Mouse (Mus musculus) thymus, adult 2 months (tissue): ENCODE results near the gene Bcl11b. TPM values are rescaled to one million over a fixed set of nuclear protein-coding genes. Genes with fewer than 3 reads are reported as not detected.

Experiments used
- DNase-seq: peaks from one replicate; pipeline ENCODE4 v3.0.0; 2021
- H3K27ac ChIP-seq: fragments of 200-500 bp; 2 replicates; pipeline ENCODE4 v1.5.1; 2012; ENCODE audit warnings: low read length, control low read depth; ENCODE audit not compliant: control insufficient read depth, insufficient read depth
- H3K27me3 ChIP-seq: fragments of 200-500 bp; 2 replicates; pipeline ENCODE4 v1.6.1; 2012; ENCODE audit warnings: mild to moderate bottlenecking, low read length, moderate library complexity, mixed read lengths; ENCODE audit not compliant: control insufficient read depth, insufficient read depth
- H3K36me3 ChIP-seq: fragments of 200-500 bp; 2 replicates; pipeline ENCODE4 v1.6.1; 2012; ENCODE audit warnings: mild to moderate bottlenecking, low read length, moderate library complexity; ENCODE audit not compliant: control insufficient read depth, insufficient read depth
- H3K4me1 ChIP-seq: fragments of 200-500 bp; replicated peaks from 2 replicates; pipeline ENCODE4 v1.6.1; 2012; ENCODE audit warnings: low read length; ENCODE audit not compliant: control insufficient read depth, insufficient read depth
- H3K4me3 ChIP-seq: fragments of 200-500 bp; 2 replicates; pipeline ENCODE4 v1.5.1; 2012; ENCODE audit warnings: mild to moderate bottlenecking, low read length, control low read depth, moderate library complexity; ENCODE audit not compliant: control insufficient read depth, insufficient read depth
- CTCF ChIP-seq: fragments of 200-500 bp; IDR thresholded peaks from 2 replicates; pipeline ENCODE4 v1.5.1; 2012; ENCODE audit warnings: mild to moderate bottlenecking, control low read depth, low read length, moderate library complexity, borderline replicate concordance; ENCODE audit not compliant: control insufficient read depth, poor library complexity, insufficient read depth; ENCODE audit errors: extremely low read depth
- POLR2A ChIP-seq: fragments of 200-500 bp; IDR thresholded peaks from 2 replicates; pipeline ENCODE4 v1.6.1; 2012; ENCODE audit warnings: mild to moderate bottlenecking, low read length, control low read depth, moderate library complexity; ENCODE audit not compliant: control insufficient read depth, poor library complexity, insufficient read depth; ENCODE audit errors: extremely low read depth
- WGBS: fragments of 180-500 bp; shearing (Covaris S2); methylation state at CpG from one replicate; pipeline ENCODE4 v1.1.7; 2018; 5-methylcytosine and 5-hydroxymethylcytosine counted together
- polyA plus RNA-seq: library from polyadenylated mRNA; depleted of rRNA; stranded (reverse); fragments of >200 nt; gene quantifications from 2 replicates; pipeline ENCODE4 v1.2.3, GENCODE M21; 2012; rRNA removed

The Bcl11b gene
- 346 and 564 TPM in 2 replicates for polyA plus RNA-seq

- H3K27ac ChIP-seq: peak within 1 kb of the TSS; percentile 95
- no peak for TF ChIP-seq POLR2A
- TF ChIP-seq CTCF: no peak
- DNase-seq: no peak
- under 1% methylated on average over 19 of the region's 19 CpGs for WGBS
- H3K27me3 ChIP-seq: no peaks in the 10 kb centered on the region
- peaks cover 9% of the 10 kb centered on the region for H3K36me3 ChIP-seq
- peaks cover 23% of the 10 kb centered on the region for H3K4me1 ChIP-seq
- peak within 1 kb of the TSS; percentile 95 for H3K4me3 ChIP-seq
Measured at GRCm38 (mm10) chr12:108003483-108003882, at the start of gene Bcl11b. Gene Bcl11b, minus strand, starts transcription at chr12:108003602.

GRCm38 (mm10) chr12:108050996-108051395 lies 47.6 kb upstream of the Bcl11b start:
- Histone ChIP-seq H3K27ac (no peak overlapping the region), H3K4me3 (no peak overlapping the region), H3K4me1 (0 out of 2 replicates have a peak, but pooled peaks cover 6% of the 10 kb centered on the region), H3K27me3 (no peaks in the 10 kb centered on the region), H3K36me3 (no peaks in the 10 kb centered on the region)
- no peak for DNase-seq
- no peak for TF ChIP-seq POLR2A
- 89% methylated on average over 7 of the region's 7 CpGs for WGBS

- H3K27me3 ChIP-seq: no peaks in the 10 kb centered on the region
- no peaks in the 10 kb centered on the region for H3K36me3 ChIP-seq
- TF ChIP-seq CTCF (no peak), POLR2A (no peak)
- 0 out of 2 replicates have a peak, but pooled peaks cover 6% of the 10 kb centered on the region for H3K4me1 ChIP-seq
- DNase-seq: no peak
- 75% methylated on average over 13 of the region's 13 CpGs for WGBS
- H3K27ac ChIP-seq: no peak overlapping the region
- H3K4me3 ChIP-seq: no peak overlapping the region
Measured at GRCm38 (mm10) chr12:108049625-108050024, 46.2 kb upstream of the Bcl11b start.

GRCm38 (mm10) chr12:108042239-108042571 lies 38.8 kb upstream of the Bcl11b start:
- Histone ChIP-seq H3K4me1 (no peaks in the 10 kb centered on the region), H3K27me3 (no peaks in the 10 kb centered on the region), H3K27ac (no peak overlapping the region), H3K36me3 (no peaks in the 10 kb centered on the region), H3K4me3 (no peak overlapping the region)
- TF ChIP-seq POLR2A (no peak), CTCF (no peak)
- no peak for DNase-seq
- WGBS: 94% methylated on average over 3 of the region's 3 CpGs

GRCm38 (mm10) chr12:108041571-108042238 lies 38.3 kb upstream of the Bcl11b start:
- 40% methylated on average over 12 of the region's 12 CpGs for WGBS
- no peak overlapping the region for H3K4me3 ChIP-seq
- H3K27me3 ChIP-seq: no peaks in the 10 kb centered on the region
- TF ChIP-seq CTCF (peak; percentile 55; the same call in 1 of the 2 replicates), POLR2A (no peak)
- DNase-seq: peak; percentile 67
- no peak overlapping the region for H3K27ac ChIP-seq
- no peaks in the 10 kb centered on the region for H3K36me3 ChIP-seq
- no peaks in the 10 kb centered on the region for H3K4me1 ChIP-seq

GRCm38 (mm10) chr12:108037446-108037845 lies 34.0 kb upstream of the Bcl11b start:
- no peak for DNase-seq
- 80% methylated on average over 6 of the region's 6 CpGs for WGBS
- H3K27me3 ChIP-seq: no peaks in the 10 kb centered on the region
- no peak overlapping the region for H3K27ac ChIP-seq
- no peak overlapping the region for H3K4me3 ChIP-seq
- no peak for TF ChIP-seq CTCF
- no peak for TF ChIP-seq POLR2A
- no peaks in the 10 kb centered on the region for H3K36me3 ChIP-seq
- H3K4me1 ChIP-seq: no peaks in the 10 kb centered on the region

- Histone ChIP-seq H3K36me3 (no peaks in the 10 kb centered on the region), H3K4me1 (no peaks in the 10 kb centered on the region), H3K4me3 (no peak overlapping the region), H3K27ac (no peak overlapping the region), H3K27me3 (no peaks in the 10 kb centered on the region)
- 88% methylated on average over 13 of the region's 13 CpGs for WGBS
- DNase-seq: no peak
- no peak for TF ChIP-seq CTCF
- TF ChIP-seq POLR2A: no peak
Measured at GRCm38 (mm10) chr12:108035412-108036078, 32.1 kb upstream of the Bcl11b start.
